Mouse (Mus musculus): ENCODE results near the gene Ddx49.

The Ddx49 gene

DNA sequence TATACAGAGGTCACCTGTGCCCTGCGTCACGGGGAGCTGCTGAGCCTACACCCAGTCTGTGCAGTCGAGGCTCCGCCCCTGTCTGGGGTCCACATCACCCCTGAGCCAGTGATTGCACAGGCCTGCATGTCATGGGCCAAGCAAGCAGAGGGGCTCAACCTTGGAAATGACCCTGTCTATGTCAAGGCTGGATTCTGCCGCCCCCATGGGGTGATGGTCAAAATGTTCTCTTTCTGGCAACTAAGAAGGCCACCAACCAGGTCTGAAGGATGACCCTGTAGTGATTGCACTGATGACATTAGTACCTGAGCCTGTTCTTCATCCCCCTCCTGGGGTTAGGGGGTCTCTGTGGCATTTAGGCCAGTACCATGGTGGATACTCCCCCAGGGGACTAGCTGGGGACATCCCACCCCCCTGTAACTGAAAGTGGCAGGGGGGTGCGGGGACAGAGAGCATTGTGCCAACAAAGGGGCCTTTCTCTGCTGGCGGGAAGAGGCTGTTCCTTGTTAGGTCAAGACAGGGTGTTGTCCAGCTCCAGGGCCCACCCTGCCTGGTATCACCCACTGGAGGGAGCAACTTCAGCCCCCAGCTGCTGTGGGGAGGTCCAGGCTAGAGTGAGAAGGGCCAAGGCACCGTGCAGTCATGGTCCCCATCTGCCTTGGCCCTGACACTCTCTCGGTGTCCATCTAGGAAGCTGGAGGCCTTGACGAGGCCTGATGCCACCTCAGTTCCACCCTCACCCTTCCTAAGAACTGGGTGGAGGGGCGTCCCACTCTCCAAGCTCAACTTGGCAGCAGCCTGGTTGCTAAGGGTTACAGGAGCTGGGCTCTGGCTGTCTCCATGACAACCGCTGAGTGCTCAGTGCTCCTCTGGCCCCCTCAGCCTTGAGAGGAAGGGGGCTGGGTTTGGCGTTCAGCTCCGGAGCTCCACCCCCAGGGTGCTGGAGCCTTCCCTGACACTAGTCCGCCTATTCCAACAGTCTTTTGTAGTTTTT lies 14.5 kb upstream of the Ddx49 start:
- no peak for DNase-seq (ENCODE audit: low read depth in 2 of 2, low spot score in 2 of 2)

DNA sequence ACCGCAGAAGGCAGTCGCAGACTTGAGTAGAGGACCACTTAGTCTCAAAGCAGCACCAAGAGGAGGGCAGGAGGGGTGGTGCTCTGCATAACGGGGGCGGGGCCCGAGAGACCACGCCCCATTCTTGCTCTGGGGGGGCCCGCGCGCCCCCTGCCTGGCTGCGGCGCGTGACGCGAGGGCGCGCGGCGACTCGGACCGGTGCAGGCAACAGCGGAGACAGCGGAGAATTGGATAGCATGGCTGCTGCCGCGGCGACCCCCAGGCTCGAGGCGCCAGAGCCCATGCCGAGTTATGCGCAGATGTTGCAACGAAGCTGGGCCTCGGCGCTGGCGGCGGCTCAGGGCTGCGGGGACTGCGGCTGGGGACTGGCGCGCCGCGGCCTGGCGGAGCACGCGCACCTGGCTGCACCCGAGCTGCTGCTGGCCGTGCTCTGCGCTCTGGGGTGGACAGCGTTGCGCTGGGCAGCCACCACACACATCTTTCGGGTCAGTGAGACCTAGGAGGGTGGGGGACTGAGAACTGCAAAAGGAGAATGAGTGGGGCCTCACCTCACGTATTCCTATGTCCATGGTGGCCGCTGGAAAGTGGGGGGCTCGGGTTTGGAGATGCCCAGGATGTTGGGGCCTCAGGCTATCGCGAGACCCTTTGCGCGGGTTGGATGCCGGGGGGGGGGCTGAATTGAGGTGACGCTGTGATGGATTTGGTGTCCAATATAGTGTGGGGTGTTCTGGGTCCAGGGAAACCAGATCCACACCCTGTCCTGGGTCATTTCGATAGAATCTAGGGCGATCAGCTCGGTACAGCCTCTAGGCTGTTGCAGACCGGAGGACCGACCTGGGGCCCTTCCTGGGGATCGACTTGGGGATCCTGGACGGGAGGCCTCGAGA lies 13.6 kb upstream of the Ddx49 start, which contains the start of gene Cers1:
Gene Cers1 (plus strand): TSS at position 152 of the 887 bp plus-strand sequence.
- DNase-seq (ENCODE audit: low read depth in 2 of 2, low spot score in 2 of 2): no peak

DNA sequence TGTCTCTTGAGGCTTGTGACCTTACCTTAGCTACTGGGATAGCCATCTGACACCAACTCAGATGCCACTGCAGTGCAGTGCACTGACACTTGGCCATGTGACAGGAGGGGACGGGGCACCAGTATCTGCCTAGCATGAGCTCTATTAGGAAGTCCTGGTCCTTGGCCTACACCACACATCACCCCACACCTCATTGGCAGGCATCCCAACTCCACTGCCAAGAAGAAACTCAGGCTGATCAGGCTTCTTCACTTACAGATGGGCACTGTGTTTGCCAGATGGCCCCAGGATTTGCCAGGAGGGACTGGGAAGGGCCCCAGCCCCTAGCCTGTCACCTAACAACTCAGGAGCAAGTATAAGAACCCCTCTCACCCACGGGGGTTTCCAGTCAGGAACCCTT lies 11.1 kb upstream of the Ddx49 start:
- no peak for DNase-seq (ENCODE audit: low read depth in 2 of 2, low spot score in 2 of 2)

DNA sequence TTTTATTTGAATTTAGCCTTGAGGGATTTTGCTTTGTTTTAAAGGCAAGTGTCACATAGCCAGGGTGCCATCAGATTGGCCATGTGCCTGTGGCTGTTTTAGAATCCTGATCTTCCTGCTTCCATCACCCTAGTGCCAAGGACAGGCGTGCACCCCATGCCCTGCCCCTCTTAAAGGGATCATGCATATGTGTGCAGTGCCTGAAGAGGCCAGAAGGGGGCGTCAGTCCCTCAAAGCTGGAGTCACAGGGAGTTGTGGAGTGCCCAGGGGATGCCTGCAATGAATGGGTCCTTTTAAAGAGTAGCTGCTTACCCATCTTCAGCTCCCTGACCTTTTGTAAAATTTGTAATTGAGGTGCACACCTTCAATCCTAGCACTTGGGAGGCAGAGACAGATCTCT lies 7.0 kb upstream of the Ddx49 start:
- DNase-seq (ENCODE audit: low read depth in 2 of 2, low spot score in 2 of 2): peak; percentile 22 to 27

DNA sequence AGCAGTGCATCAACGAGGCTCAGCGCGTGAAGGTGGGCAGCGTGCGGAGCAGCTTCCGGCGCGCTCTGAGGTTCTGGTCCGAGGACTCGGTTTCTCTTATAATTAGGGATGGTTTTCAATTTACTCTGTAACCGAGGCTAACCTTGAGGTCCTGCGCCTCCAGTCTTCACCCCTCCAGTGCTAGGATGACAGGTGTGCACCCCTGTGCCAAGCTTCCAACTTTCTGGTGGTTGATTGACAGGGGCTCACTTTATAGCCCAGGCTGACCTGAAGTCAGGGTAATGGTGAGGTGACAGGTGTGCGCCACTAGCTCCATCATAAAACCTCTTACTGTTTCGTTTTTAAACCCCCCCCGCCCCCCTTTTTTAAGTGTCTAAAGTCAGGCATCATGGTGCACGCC lies 612 bp upstream of the Ddx49 start:
- no peak for DNase-seq (ENCODE audit: low read depth in 2 of 2, low spot score in 2 of 2)

DNA sequence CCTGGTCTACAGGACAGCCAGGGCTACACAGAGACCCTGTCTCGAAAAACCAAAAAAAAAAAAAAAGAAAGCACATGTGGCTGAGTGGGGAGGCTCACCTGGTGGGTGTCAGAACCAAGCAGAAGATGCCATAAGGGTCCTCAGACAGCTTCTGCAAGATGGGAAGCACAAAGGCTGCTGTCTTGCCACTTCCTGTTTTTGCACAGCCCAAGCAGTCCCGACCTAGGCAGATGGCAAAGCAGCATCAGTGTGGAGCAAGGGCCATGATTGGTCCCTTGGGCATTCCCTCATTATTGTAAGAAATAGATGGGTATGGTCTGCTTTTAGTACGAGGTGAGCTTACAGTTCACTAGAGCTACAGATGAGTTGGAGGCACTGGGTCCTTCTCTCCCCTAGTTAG lies 1.4 kb downstream of the Ddx49 start:
- DNase-seq (ENCODE audit: low read depth in 2 of 2, low spot score in 2 of 2): no peak

DNA sequence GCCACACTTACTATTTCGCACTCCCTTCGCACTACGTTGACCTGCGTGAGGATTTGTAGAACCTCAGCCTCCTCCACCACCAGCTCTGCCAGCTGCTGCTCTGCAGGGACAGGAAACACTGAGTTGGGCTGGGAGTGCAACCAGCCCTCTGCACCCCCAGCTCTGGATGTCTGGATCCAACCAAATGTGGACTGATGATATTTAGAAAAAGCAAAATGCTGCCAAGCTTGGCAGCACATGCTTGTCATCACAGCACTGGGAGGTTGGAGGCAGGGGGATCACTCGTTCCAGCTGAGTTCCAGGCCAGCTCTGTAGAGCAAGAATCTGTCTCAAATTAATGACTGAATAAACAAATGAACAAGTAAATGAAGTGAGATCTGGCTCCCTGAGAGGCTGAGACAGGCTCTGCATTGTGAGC lies 8.3 kb downstream of the Ddx49 start:
- DNase-seq (ENCODE audit: low read depth in 2 of 2, low spot score in 2 of 2): no peak

DNA sequence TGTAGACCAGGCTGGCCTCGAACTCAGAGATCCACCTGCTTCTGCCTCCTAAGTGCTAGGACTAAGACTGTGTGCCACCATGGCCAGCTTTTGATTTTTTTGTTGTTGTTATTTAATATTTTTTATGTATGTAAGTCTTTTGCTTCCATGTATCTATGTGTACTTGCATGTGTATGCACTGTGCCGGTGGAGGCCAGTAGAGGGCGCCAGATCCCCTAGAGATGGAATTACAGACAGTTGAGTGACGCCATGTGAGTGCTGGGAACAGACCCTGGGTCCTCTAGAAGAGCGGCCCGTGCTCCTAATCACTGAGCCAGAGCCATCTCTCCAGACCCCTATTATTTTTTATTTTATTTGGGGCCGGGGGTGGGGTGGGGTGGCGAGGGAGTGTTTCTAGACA lies 15.6 kb downstream of the Ddx49 start:
- peak in 1 of 2 experiments; percentile 38 for DNase-seq (ENCODE audit: low read depth in 2 of 2, low spot score in 2 of 2)

DNA sequence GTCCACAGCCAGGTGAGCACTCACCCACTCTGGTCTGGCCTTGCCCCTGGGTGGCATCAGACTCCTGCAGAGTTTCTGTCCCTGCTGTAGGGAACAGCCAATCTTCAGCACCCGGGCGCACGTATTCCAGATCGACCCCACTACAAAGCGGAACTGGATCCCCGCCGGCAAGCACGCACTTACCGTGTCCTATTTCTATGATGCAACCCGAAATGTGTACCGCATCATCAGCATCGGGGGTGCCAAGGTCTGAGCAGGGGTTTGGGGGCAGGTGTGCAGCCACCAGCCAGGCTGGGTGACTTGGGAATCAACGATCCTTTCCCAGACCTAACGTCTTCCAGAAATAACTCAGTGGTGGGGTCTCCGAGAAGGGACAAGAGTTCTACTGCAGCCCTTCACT lies 17.0 kb downstream of the Ddx49 start:
- no peak for DNase-seq (ENCODE audit: low read depth in 2 of 2, low spot score in 2 of 2)

DNA sequence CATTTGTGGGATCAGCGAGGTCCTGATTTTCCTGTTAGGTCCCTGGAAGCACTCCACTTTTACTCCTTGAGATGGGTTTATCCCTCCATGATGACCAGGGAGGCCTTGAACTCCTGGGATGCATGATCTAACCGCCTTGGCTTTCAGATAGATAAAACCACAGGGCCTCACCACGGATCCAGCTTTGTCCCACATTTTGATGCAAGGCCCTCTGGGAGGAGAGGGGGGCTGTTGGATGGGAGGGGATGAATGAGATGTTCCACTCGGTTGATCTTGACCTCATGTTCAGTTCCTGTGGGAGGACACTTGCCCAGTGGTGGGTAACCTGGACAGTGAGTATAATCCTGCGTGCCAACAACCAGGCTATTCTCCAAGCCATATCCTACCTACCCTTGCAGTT lies 17.9 kb downstream of the Ddx49 start:
- DNase-seq (ENCODE audit: low read depth in 2 of 2, low spot score in 2 of 2): no peak

DNA sequence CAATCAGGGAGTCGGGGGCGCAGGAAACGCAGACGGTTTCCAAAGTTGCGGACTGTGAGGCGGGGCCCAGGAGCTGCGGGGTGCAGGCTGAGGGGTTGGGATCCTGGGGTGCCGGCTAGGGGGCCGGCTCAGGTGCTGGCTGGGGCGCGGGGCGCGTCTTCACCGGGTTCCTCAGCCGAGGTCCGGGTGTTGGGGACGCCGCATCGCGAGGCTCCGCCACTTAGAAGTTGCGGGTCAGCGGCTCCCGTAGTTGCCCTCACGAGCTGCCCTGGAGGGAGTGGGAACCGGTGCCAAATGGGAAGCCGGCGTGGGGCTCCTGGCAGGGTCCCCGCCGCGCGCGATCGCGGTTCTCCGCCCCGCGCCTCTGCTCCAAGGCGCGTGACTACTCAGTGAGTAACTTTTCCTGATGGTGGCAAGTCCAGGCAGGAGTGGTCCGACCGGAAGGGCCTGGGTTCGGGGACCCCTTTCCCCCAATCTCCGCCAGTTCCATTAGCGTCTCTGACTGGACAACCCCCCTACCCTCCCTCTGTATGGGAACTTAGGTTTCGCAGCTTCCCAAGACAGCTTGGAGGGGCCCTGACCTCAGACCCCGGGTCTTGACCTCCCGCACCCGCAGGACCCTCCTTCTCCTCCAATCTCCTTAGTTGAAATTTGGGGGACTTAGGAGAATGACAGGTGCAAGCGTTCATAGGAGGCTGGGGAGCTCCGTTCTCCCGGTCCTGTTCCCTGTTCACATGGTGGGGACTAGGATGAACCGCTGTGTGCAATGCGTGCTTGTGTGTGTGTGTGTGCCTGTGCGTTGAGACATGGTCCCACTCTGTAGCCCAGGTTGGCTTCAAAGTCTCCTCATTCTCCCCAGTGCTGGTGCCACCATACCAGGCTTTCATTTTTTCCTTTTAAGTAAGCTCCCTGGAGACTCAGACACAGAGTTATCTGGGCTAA lies 18.9 kb downstream of the Ddx49 start:
- DNase-seq (ENCODE audit: low read depth in 2 of 2, low spot score in 2 of 2): no peak

DNA sequence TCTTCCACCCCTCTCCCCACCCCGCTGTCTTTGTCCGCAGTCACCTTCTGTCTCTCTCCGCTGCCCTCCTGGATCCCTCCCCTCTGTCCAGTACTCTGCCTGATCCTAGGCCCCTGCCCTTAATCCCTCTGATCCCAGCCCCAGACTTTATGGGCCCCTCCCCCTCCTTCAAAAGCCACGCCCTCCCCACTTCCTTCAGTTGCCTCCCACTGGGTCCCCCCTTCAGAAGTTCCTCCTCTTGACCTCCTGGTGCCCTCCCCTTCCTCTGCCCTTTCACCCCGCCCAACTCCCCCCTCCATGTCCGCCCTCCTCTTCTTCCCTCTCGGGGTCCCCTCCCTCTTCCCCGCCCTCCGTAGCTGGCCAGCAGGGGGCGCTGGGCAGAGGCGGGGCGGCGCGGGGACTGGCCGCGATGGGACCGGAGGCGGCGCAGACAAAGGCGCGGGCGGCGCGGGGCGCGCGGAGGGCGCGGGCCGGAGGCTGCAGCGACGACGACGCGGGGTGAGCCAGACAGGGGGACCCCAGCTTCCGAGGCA lies 19.6 kb downstream of the Ddx49 start, which contains the start of gene Homer3:
Gene Homer3 (plus strand): TSS at position 225 of the 533 bp plus-strand sequence.
- peak; percentile 80 for DNase-seq (ENCODE audit: low read depth in 2 of 2, low spot score in 2 of 2)

DNA sequence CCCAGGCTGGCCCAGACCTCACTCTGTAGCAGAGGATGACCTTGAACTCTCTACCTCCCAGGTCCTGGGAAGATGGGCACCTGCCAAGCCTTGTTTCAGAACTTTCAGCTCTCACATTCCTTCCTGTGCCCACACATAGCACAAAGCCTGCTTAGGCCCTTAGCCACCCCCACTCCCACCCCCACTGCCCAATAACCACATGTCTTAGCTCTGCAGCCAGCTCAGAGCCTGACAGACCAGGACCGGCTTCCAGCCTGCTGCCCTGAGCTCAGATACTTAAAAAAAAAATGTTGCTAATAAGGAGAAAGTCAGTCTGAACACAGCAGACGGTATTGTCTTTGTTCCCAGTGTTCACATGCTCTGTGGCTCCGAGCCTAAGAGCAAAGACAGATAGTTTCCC lies 21.3 kb downstream of the Ddx49 start:
- no peak for DNase-seq (ENCODE audit: low read depth in 2 of 2, low spot score in 2 of 2)

DNA sequence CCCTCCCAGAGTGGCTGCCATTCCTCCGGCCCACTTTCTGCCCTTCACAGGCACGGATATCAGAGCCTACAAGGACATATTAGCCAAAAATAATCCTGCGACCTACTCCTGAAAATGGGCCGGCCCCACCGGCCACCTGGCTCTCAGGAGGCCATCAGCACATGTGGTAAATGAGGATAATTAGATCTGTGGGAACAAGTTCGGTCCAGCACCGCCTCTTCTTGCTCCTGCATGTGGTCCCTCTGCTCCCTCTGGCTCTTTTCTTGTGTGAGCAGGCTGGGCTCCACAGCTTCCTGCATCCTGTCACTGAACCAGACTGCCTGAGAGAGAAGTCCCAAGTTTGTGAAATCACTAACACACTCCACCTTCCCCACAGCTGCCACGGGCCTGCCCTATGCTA lies 23.0 kb downstream of the Ddx49 start:
- DNase-seq (ENCODE audit: low read depth in 2 of 2, low spot score in 2 of 2): no peak

DNA sequence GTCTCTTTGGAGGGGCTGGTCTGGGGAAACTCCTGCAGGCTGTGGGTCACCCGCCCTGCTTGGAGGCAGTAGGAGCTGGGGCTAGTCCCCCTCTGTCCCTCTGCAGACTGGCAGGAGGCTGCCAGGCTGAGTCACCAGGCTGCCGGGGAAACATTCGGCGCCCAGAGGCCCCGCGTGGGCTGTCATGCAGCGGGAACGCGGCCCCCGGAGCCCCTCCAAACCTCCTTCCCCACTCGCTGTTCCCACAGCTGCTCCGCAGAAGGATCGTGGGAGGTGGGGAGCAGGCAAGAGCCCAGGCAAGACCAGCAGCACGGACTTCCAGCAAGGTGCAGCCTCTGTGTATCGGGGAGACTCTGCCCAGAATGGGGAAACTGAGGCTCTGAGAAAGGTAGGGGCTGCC lies 24.1 kb downstream of the Ddx49 start:
- no peak for DNase-seq (ENCODE audit: low read depth in 2 of 2, low spot score in 2 of 2)

DNA sequence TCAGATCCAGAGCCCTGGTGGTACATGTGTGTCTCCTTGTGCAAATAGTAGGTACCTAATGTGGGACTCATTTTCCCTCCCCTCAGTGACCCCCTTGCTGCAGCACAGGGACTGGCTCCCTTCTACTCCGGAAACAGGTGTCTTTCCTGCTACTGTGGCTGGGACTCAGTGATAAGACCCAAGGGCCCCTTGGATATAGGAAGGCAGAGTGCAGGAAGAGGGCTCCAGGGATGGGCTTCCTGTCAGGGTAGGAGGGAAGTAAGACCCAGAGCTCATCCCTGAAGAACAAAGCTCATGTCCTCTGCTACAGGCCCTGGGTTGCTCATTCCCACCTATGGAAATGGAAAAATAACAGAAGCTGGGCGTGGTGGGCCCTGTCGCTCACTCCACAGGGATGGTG lies 25.8 kb downstream of the Ddx49 start:
- no peak for DNase-seq (ENCODE audit: low read depth in 2 of 2, low spot score in 2 of 2)

DNA sequence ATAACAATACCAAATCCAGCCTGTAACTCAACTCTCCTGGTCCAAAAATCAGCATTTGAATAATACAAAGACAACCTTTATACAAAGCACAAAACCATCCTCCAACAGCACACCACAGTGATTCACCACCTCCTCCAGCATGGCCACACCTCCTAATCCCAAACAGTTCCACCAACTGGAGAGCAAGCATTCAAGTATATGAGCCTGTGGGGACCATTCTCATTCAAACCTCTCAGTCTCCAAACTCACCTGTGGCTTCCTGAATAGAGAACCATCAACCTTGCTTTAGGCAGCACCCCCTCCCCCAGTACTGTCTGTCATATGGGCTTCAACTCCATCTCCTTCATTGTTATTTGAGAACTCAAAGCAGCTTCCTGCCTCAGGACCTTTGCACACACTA lies 27.9 kb downstream of the Ddx49 start:
- no peak for DNase-seq (ENCODE audit: low read depth in 2 of 2, low spot score in 2 of 2)

DNA sequence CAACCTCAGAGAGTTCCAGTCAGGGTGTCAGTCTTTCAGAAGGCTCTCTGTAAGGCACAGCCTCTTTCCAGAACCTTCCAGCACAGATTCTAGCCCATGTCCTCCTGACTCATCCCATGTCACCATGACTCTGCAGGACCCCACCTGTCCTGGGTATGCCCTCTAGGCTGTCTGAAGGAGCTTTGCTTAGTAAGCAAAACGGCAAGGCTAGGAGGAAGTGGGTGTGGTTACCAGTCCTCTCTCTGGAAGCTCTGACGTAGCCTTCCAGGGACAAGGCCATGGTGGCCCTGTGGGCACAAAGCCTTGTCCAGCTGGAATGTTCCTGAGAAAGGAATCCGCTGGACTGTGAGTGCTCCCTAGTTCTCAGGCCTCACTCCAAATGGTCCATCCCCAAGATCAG lies 29.3 kb downstream of the Ddx49 start:
- DNase-seq (ENCODE audit: low read depth in 2 of 2, low spot score in 2 of 2): no peak

DNA sequence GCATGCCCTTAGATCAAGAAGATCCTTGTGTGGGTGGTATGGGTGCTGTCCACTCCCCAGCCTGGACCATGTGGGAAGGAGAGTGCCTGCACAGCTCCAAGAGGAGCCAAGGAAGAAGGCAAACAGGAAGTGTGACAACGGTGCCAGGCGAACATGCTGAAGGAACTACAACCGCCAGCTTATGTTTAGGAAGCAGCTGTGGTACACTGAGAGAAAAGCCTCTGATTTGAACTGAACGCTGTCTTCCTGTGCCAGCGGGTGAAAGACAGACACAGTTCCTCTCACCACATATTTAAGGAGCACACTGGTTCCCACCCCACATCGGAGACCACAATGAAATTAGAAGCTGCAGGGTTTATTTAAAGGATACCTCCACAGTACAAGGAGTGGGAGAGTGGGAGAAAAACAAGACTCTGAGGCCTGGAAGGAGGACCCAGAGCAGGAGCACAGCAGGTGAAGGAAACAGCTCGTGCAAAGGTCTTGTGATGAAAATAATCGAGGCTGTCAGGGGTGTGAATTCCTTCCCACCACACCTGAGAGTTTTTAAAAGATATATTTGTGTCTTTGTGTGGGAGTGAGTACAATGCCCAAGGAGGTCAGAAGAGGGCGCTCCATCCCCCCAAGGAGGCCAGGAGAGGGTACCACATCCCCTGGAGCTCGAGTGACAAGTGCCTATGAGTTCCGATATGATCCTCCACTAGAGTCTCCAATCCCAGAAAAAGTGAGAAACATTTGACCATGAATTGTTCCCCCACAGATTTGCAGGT lies 33.3 kb downstream of the Ddx49 start:
- peak in 1 of 2 experiments; percentile 20 for DNase-seq (ENCODE audit: low read depth in 2 of 2, low spot score in 2 of 2)

DNA sequence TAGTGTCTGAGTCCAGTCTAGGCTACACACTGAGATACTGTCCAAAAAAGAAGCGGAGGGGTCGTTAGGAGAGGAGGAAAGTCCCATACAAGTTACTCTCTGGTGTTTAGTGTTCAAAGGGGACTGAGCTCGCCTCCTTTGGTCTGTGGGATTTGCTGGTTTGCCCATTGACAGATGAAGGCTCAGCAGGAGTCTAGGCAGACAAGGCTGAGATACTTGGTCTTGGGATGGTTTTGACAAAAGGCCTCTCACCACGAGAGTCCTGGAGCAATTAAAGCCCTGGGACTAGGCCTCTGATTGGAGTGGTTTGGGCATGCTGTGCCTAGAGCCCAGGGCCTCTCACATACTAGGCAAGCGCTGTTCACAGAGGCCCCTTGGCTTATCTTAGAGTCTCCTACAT lies 34.0 kb downstream of the Ddx49 start:
- no peak for DNase-seq (ENCODE audit: low read depth in 2 of 2, low spot score in 2 of 2)
